Mouse (Mus musculus): Measurements from ENCODE around the gene 1300017J02Rik. TPM values are rescaled to one million over a fixed set of nuclear protein-coding genes. Genes with fewer than 3 reads are reported as not detected.
A peak's percentile ranks its signal among the peaks of the same experiment; 100 is the strongest.

1300017J02Rik gene
- total RNA-seq, 2 experiments from 2014 or later, result 0.49 to 0.99 TPM

GRCm38 (mm10) chr9:103228370-103229003 lies 76.4 kb downstream of the 1300017J02Rik start:
- no peak for DNase-seq (ENCODE audit: extremely low spot score in 1 of 2, low spot score in 2 of 2)
- intact Hi-C loops (cut with DNase I), result loop anchor here (5.0 kb wide), 1 partner anchor 74 kb away; no protein-coding TSS in a partner anchor

GRCm38 (mm10) chr9:103227760-103228159 lies 77.1 kb downstream of the 1300017J02Rik start:
- DNase-seq (ENCODE audit: extremely low spot score in 1 of 2, low spot score in 2 of 2), result no peak
- intact Hi-C loops (cut with DNase I), result loop anchor here (5.0 kb wide), 1 partner anchor 75 kb away; no protein-coding TSS in a partner anchor

- intact Hi-C loops (cut with DNase I), result loop anchor here (5.0 kb wide), 1 partner anchor 75 kb away; no protein-coding TSS in a partner anchor
- peak in 1 of 2 experiments; percentile 35 for DNase-seq (ENCODE audit: extremely low spot score in 1 of 2, low spot score in 2 of 2)
Measured at GRCm38 (mm10) chr9:103226806-103227205, 78.1 kb downstream of the 1300017J02Rik start.

GRCm38 (mm10) chr9:103225464-103225863 lies 79.4 kb downstream of the 1300017J02Rik start:
- no peak for DNase-seq (ENCODE audit: extremely low spot score in 1 of 2, low spot score in 2 of 2)

GRCm38 (mm10) chr9:103224721-103225120 lies 80.2 kb downstream of the 1300017J02Rik start:
- DNase-seq (ENCODE audit: extremely low spot score in 1 of 2, low spot score in 2 of 2), result no peak
- intact Hi-C loops (cut with DNase I), result loop anchor here (5.0 kb wide), 1 partner anchor 78 kb away; no protein-coding TSS in a partner anchor

More at GRCm38 (mm10) chr9:103225464-103225863, 79.4 kb downstream of the 1300017J02Rik start:
- intact Hi-C loops (cut with DNase I), result loop anchor here (5.0 kb wide), 1 partner anchor 77 kb away; no protein-coding TSS in a partner anchor

- intact Hi-C loops (cut with DNase I), result no loop called here
- DNase-seq (ENCODE audit: extremely low spot score in 1 of 2, low spot score in 2 of 2), result no peak
Measured at GRCm38 (mm10) chr9:103214281-103214680, 90.6 kb downstream of the 1300017J02Rik start.

- intact Hi-C loops (cut with DNase I), result no loop called here
- no peak for DNase-seq (ENCODE audit: extremely low spot score in 1 of 2, low spot score in 2 of 2)
Measured at GRCm38 (mm10) chr9:103213631-103214030, 91.3 kb downstream of the 1300017J02Rik start.

GRCm38 (mm10) chr9:103212654-103213420 lies 92.0 kb downstream of the 1300017J02Rik start:
- intact Hi-C loops (cut with DNase I), result no loop called here
- DNase-seq (ENCODE audit: extremely low spot score in 1 of 2, low spot score in 2 of 2), result no peak

- DNase-seq (ENCODE audit: extremely low spot score in 1 of 2, low spot score in 2 of 2), result no peak
- intact Hi-C loops (cut with DNase I), result loop anchor here (5.0 kb wide), 1 partner anchor 93 kb away; no protein-coding TSS in a partner anchor
Measured at GRCm38 (mm10) chr9:103208802-103209423, 96.0 kb downstream of the 1300017J02Rik start.

GRCm38 (mm10) chr9:103207846-103208245 lies 97.0 kb downstream of the 1300017J02Rik start:
- peak; percentile 51 to 77 for DNase-seq (ENCODE audit: extremely low spot score in 1 of 2, low spot score in 2 of 2)
- intact Hi-C loops (cut with DNase I), result loop anchor here (5.0 kb wide), 1 partner anchor 94 kb away; no protein-coding TSS in a partner anchor

GRCm38 (mm10) chr9:103205786-103206185 lies 99.1 kb downstream of the 1300017J02Rik start:
- intact Hi-C loops (cut with DNase I), result loop anchor here (5.0 kb wide), 1 partner anchor 97 kb away; no protein-coding TSS in a partner anchor
- no peak for DNase-seq (ENCODE audit: extremely low spot score in 1 of 2, low spot score in 2 of 2)

GRCm38 (mm10) chr9:103201561-103202260 lies 103.2 kb downstream of the 1300017J02Rik start, which contains the start of gene Srprb:
Srprb (minus strand) TSS chr9:103202137.
- peak; percentile 95 for DNase-seq (ENCODE audit: extremely low spot score in 1 of 2, low spot score in 2 of 2)
- intact Hi-C loops (cut with DNase I), result no loop called here

Other genes with a start within 250 kb of the 1300017J02Rik start
- gene Rab6b, start 193.3 kb downstream of the 1300017J02Rik start, total RNA-seq (2021), result 100 to 1,000 TPM; 623 to 633 TPM
- 10 to 100 TPM; 20.9 to 22.4 TPM for gene Srprb, start 102.9 kb downstream of the 1300017J02Rik start, total RNA-seq (2021)
- 1 to 10 TPM; 2.9 to 4.2 TPM for gene Gm20425, start 74.8 kb downstream of the 1300017J02Rik start, total RNA-seq (2021)
- gene Trf, start 74.6 kb downstream of the 1300017J02Rik start, total RNA-seq (2021), result 10 to 100 TPM; 13.7 to 19.2 TPM
- 10 to 100 TPM; 26.0 to 27.4 TPM for gene Topbp1, start 133 bp upstream of the 1300017J02Rik start, total RNA-seq (2021)
- 100 to 1,000 TPM; 101 to 107 TPM for gene Cdv3, start 60.8 kb upstream of the 1300017J02Rik start, total RNA-seq (2021)
- 1 to 10 TPM; 1.4 to 2.9 TPM for gene Bfsp2, start 175.3 kb upstream of the 1300017J02Rik start, total RNA-seq (2021)